Mouse (Mus musculus) neural tube, embryonic 12.5 days (tissue): ENCODE measurements around the gene Arhgef7. TPM values are rescaled to one million over a fixed set of nuclear protein-coding genes. Genes with fewer than 3 reads are reported as not detected.

Experiments
- ATAC-seq: fragments of 200-750 bp; cut with Nextera tagmentation; 2 replicates; pipeline ENCODE4 v1.8.0; 2017; ENCODE audit warnings: low read depth, mild to moderate bottlenecking, moderate TSS enrichment, moderate library complexity; ENCODE audit not compliant: low FRiP score
- H3K27ac ChIP-seq: fragments of 300-500 bp; sonication (generic); 2 replicates; pipeline ENCODE4 v1.5.1; 2016
- H3K27me3 ChIP-seq: fragments of 300-500 bp; sonication (generic); replicated peaks from 2 replicates; pipeline ENCODE4 v1.6.1; 2016; ENCODE audit warnings: mild to moderate bottlenecking
- H3K36me3 ChIP-seq: fragments of 300-500 bp; sonication (generic); 2 replicates; pipeline ENCODE4 v1.6.1; 2016; ENCODE audit warnings: mild to moderate bottlenecking
- H3K4me1 ChIP-seq: fragments of 300-500 bp; sonication (generic); 2 replicates; pipeline ENCODE4 v1.6.1; 2016
- H3K4me2 ChIP-seq: fragments of 300-500 bp; sonication (generic); replicated peaks from 2 replicates; pipeline ENCODE4 v1.6.1; 2016; ENCODE audit warnings: mild to moderate bottlenecking
- H3K4me3 ChIP-seq: fragments of 300-500 bp; sonication (generic); 2 replicates; pipeline ENCODE4 v1.5.1; 2016
- H3K9ac ChIP-seq: fragments of 300-500 bp; sonication (generic); 2 replicates; pipeline ENCODE4 v1.6.1; 2016; ENCODE audit warnings: mild to moderate bottlenecking
- H3K9me3 ChIP-seq: fragments of 300-500 bp; sonication (generic); 2 replicates; pipeline ENCODE4 v1.6.1; 2016; ENCODE audit warnings: mild to moderate bottlenecking
- WGBS: fragments of 180-500 bp; shearing (Covaris S2); methylation state at CpG from one replicate; pipeline ENCODE4 v1.1.7; 2016; 5-methylcytosine and 5-hydroxymethylcytosine counted together
- polyA plus RNA-seq: library from polyadenylated mRNA; unstranded; fragments of >200 nt; fragmentation: Nextera tagmentation; extraction: Ambion mirVana; gene quantifications from 2 replicates; pipeline ENCODE4 v1.2.1, GENCODE M21; 2016

The Arhgef7 gene
- polyA plus RNA-seq, 1 experiment from 2014 or later: 83.7 TPM

GRCm38 (mm10) chr8:11785539-11786046 is 58.1 kb downstream of the Arhgef7 start:
- Histone ChIP-seq H3K27ac (no peak overlapping the region), H3K4me2 (no peak overlapping the region), H3K36me3 (peaks cover 43% of the 10 kb centered on the region), H3K27me3 (no peaks in the 10 kb centered on the region), H3K4me3 (no peak overlapping the region), H3K9me3 (no peaks in the 10 kb centered on the region), H3K4me1 (no peaks in the 10 kb centered on the region; the same call in 1 of the 2 replicates), H3K9ac (no peak overlapping the region)
- ATAC-seq: no peak
- 90% methylated on average over 9 of the region's 9 CpGs for WGBS

- Histone ChIP-seq H3K27ac (no peak overlapping the region), H3K4me1 (no peaks in the 10 kb centered on the region; the same call in 1 of the 2 replicates), H3K4me2 (no peak overlapping the region), H3K27me3 (no peaks in the 10 kb centered on the region), H3K9me3 (no peaks in the 10 kb centered on the region), H3K36me3 (peaks cover 54% of the 10 kb centered on the region), H3K9ac (no peak overlapping the region), H3K4me3 (no peak overlapping the region)
- ATAC-seq: no peak
- 52% methylated on average over 8 of the region's 8 CpGs for WGBS
Measured at GRCm38 (mm10) chr8:11788252-11788651, 60.7 kb downstream of the Arhgef7 start.

GRCm38 (mm10) chr8:11789168-11789567 is 61.6 kb downstream of the Arhgef7 start:
- no peaks in the 10 kb centered on the region; the same call in 1 of the 2 replicates for H3K4me1 ChIP-seq
- WGBS: 81% methylated on average over 5 of the region's 5 CpGs

GRCm38 (mm10) chr8:11794956-11795355 is 67.4 kb downstream of the Arhgef7 start:
- H3K4me2 ChIP-seq: no peak overlapping the region
- H3K4me3 ChIP-seq: no peak overlapping the region
- no peaks in the 10 kb centered on the region for H3K9me3 ChIP-seq
- H3K36me3 ChIP-seq: peaks cover 44% of the 10 kb centered on the region
- ATAC-seq: no peak
- H3K4me1 ChIP-seq: peaks cover 6% of the 10 kb centered on the region; the same call in 1 of the 2 replicates
- H3K27me3 ChIP-seq: no peaks in the 10 kb centered on the region
- H3K9ac ChIP-seq: no peak overlapping the region
- no peak overlapping the region for H3K27ac ChIP-seq

More at GRCm38 (mm10) chr8:11789168-11789567, 61.6 kb downstream of the Arhgef7 start:
- Histone ChIP-seq H3K36me3 (peaks cover 47% of the 10 kb centered on the region), H3K4me2 (no peak overlapping the region), H3K27ac (no peak overlapping the region), H3K4me3 (no peak overlapping the region), H3K9me3 (no peaks in the 10 kb centered on the region), H3K27me3 (no peaks in the 10 kb centered on the region), H3K9ac (no peak overlapping the region)
- ATAC-seq: no peak

GRCm38 (mm10) chr8:11797128-11797527 is 69.6 kb downstream of the Arhgef7 start:
- Histone ChIP-seq H3K4me2 (no peak overlapping the region), H3K4me3 (no peak overlapping the region), H3K36me3 (peaks cover 41% of the 10 kb centered on the region), H3K4me1 (peaks cover 6% of the 10 kb centered on the region; the same call in 1 of the 2 replicates), H3K9ac (no peak overlapping the region), H3K27ac (no peak overlapping the region), H3K27me3 (no peaks in the 10 kb centered on the region), H3K9me3 (no peaks in the 10 kb centered on the region)
- 86% methylated on average over 8 of the region's 8 CpGs for WGBS
- ATAC-seq: no peak

- Histone ChIP-seq H3K27ac (no peak overlapping the region), H3K27me3 (no peaks in the 10 kb centered on the region), H3K9me3 (no peaks in the 10 kb centered on the region), H3K4me2 (no peak overlapping the region), H3K4me1 (peaks cover 6% of the 10 kb centered on the region; the same call in 1 of the 2 replicates), H3K36me3 (peaks cover 40% of the 10 kb centered on the region), H3K4me3 (no peak overlapping the region), H3K9ac (no peak overlapping the region)
- WGBS: 78% methylated on average over 14 of the region's 14 CpGs
- no peak for ATAC-seq
Measured at GRCm38 (mm10) chr8:11797729-11798479, 70.4 kb downstream of the Arhgef7 start.

- no peak for ATAC-seq
- Histone ChIP-seq H3K4me3 (no peak overlapping the region), H3K9ac (no peak overlapping the region), H3K4me2 (no peak overlapping the region), H3K4me1 (peaks cover 6% of the 10 kb centered on the region; the same call in 1 of the 2 replicates), H3K27ac (no peak overlapping the region), H3K27me3 (no peaks in the 10 kb centered on the region), H3K9me3 (no peaks in the 10 kb centered on the region), H3K36me3 (peaks cover 40% of the 10 kb centered on the region)
- 86% methylated on average over 4 of the region's 4 CpGs for WGBS
Measured at GRCm38 (mm10) chr8:11798480-11798867, 71.0 kb downstream of the Arhgef7 start.

GRCm38 (mm10) chr8:11799098-11799497 is 71.6 kb downstream of the Arhgef7 start:
- no peak for ATAC-seq
- Histone ChIP-seq H3K27me3 (no peaks in the 10 kb centered on the region), H3K4me1 (peaks cover 6% of the 10 kb centered on the region; the same call in 1 of the 2 replicates), H3K9me3 (no peaks in the 10 kb centered on the region), H3K4me3 (no peak overlapping the region), H3K9ac (no peak overlapping the region), H3K4me2 (no peak overlapping the region), H3K36me3 (peaks cover 46% of the 10 kb centered on the region), H3K27ac (no peak overlapping the region)
- WGBS: 94% methylated on average over 3 of the region's 3 CpGs

- Histone ChIP-seq H3K4me2 (no peak overlapping the region), H3K4me3 (no peak overlapping the region), H3K9ac (no peak overlapping the region), H3K9me3 (no peaks in the 10 kb centered on the region), H3K27me3 (no peaks in the 10 kb centered on the region), H3K27ac (no peak overlapping the region), H3K36me3 (peaks cover 60% of the 10 kb centered on the region), H3K4me1 (peaks cover 6% of the 10 kb centered on the region; the same call in 1 of the 2 replicates)
- 94% methylated on average over 7 of the region's 7 CpGs for WGBS
- ATAC-seq: no peak
Measured at GRCm38 (mm10) chr8:11800481-11800880, 73.0 kb downstream of the Arhgef7 start.

GRCm38 (mm10) chr8:11801571-11801970 is 74.0 kb downstream of the Arhgef7 start:
- no peak overlapping the region for H3K9ac ChIP-seq
- ATAC-seq: no peak
- H3K4me3 ChIP-seq: no peak overlapping the region
- no peaks in the 10 kb centered on the region for H3K9me3 ChIP-seq
- H3K36me3 ChIP-seq: peaks cover 65% of the 10 kb centered on the region
- H3K27me3 ChIP-seq: no peaks in the 10 kb centered on the region
- 67% methylated on average over 8 of the region's 8 CpGs for WGBS
- peaks cover 6% of the 10 kb centered on the region; the same call in 1 of the 2 replicates for H3K4me1 ChIP-seq
- H3K4me2 ChIP-seq: no peak overlapping the region
- H3K27ac ChIP-seq: no peak overlapping the region

GRCm38 (mm10) chr8:11804914-11805313 is 77.4 kb downstream of the Arhgef7 start:
- no peak overlapping the region for H3K4me3 ChIP-seq
- no peak overlapping the region for H3K27ac ChIP-seq
- H3K4me1 ChIP-seq: no peaks in the 10 kb centered on the region
- H3K27me3 ChIP-seq: no peaks in the 10 kb centered on the region
- no peak for ATAC-seq
- WGBS: 97% methylated on average over 4 of the region's 4 CpGs
- H3K36me3 ChIP-seq: peaks cover 90% of the 10 kb centered on the region
- H3K9me3 ChIP-seq: no peaks in the 10 kb centered on the region
- no peak overlapping the region for H3K9ac ChIP-seq
- H3K4me2 ChIP-seq: no peak overlapping the region

GRCm38 (mm10) chr8:11806252-11806651 is 78.7 kb downstream of the Arhgef7 start:
- no peaks in the 10 kb centered on the region for H3K9me3 ChIP-seq
- H3K4me1 ChIP-seq: no peaks in the 10 kb centered on the region
- no peak overlapping the region for H3K4me3 ChIP-seq
- H3K27me3 ChIP-seq: no peaks in the 10 kb centered on the region
- no peak for ATAC-seq
- WGBS: 91% methylated on average over 6 of the region's 6 CpGs
- no peak overlapping the region for H3K9ac ChIP-seq
- H3K36me3 ChIP-seq: peaks cover 96% of the 10 kb centered on the region
- H3K4me2 ChIP-seq: no peak overlapping the region
- H3K27ac ChIP-seq: no peak overlapping the region
